Mouse (Mus musculus): ENCODE results near the gene Immp1l.

Gene Immp1l

GRCm38 (mm10) chr2:106008415-106008814, 104.0 kb downstream of the Immp1l start:
- no peak for DNase-seq (ENCODE audit: low spot score in 2 of 2)
